Mouse (Mus musculus): Measurements from ENCODE around the gene Pick1. TPM values are rescaled to one million over a fixed set of nuclear protein-coding genes. Genes with fewer than 3 reads are reported as not detected.
A peak's percentile ranks its signal among the peaks of the same experiment; 100 is the strongest.

Pick1 gene
- polyA plus RNA-seq, 2 experiments, result 23.3 to 82.6 TPM

- Histone ChIP-seq H3K4me2 (replicated peaks; ENCODE audit: low read depth, low read length, severe bottlenecking) (no peak overlapping the region), H3K9me3 (ENCODE audit: control insufficient read depth, low read length) (no peaks in the 10 kb centered on the region), H3K4me1 (ENCODE audit: control insufficient read depth, insufficient read depth, low read length) (peaks cover 6% of the 10 kb centered on the region; the same call in 1 of the 2 replicates), H3K36me3 (ENCODE audit: control insufficient read depth, insufficient read depth, low read length) (no peaks in the 10 kb centered on the region), H3K4me3 (replicated peaks; ENCODE audit: low read length) (no peak overlapping the region), H3K9ac (ENCODE audit: low read depth, low read length, severe bottlenecking) (no peak overlapping the region), H3K27me3 (ENCODE audit: control insufficient read depth, insufficient read depth, low read length) (peaks cover 15% of the 10 kb centered on the region; the same call in 1 of the 2 replicates), H3K27ac (replicated peaks; ENCODE audit: low read depth, low read length) (no peak overlapping the region)
- ATAC-seq (ENCODE audit: low FRiP score, low read depth) (no peak), DNase-seq (ENCODE audit: low spot score) (no peak)
- WGBS, result 32% methylated on average over 1 of the region's 1 CpGs
- TF ChIP-seq POLR2A (IDR thresholded peaks at IDR 0.05; ENCODE audit: borderline replicate concordance, extremely low read depth, insufficient read depth, insufficient read length), result no peak
Observed at GRCm38 (mm10) chr15:79268521-79268920, 39.5 kb downstream of the Pick1 start.

GRCm38 (mm10) chr15:79270317-79271123 lies 41.5 kb downstream of the Pick1 start:
- H3K4me3 ChIP-seq (replicated peaks; ENCODE audit: low read length), result peak overlapping the region; percentile 28
- no peaks in the 10 kb centered on the region for H3K36me3 ChIP-seq (ENCODE audit: control insufficient read depth, insufficient read depth, low read length)
- DNase-seq (ENCODE audit: low spot score) (peak; percentile 65), ATAC-seq (ENCODE audit: low FRiP score, low read depth) (peak; percentile 75; the same call in 1 of the 2 replicates)
- 3% methylated on average over 24 of the region's 33 CpGs for WGBS
- peaks cover 14% of the 10 kb centered on the region; the same call in 1 of the 2 replicates for H3K27me3 ChIP-seq (ENCODE audit: control insufficient read depth, insufficient read depth, low read length)
- no peak overlapping the region for H3K27ac ChIP-seq (replicated peaks; ENCODE audit: low read depth, low read length)
- H3K9me3 ChIP-seq (ENCODE audit: control insufficient read depth, low read length), result no peaks in the 10 kb centered on the region
- peak overlapping the region; percentile 53 for H3K4me2 ChIP-seq (replicated peaks; ENCODE audit: low read depth, low read length, severe bottlenecking)
- H3K9ac ChIP-seq (ENCODE audit: low read depth, low read length, severe bottlenecking), result no peak overlapping the region
- no peak for TF ChIP-seq POLR2A (IDR thresholded peaks at IDR 0.05; ENCODE audit: borderline replicate concordance, extremely low read depth, insufficient read depth, insufficient read length)
- peaks cover 6% of the 10 kb centered on the region; the same call in 1 of the 2 replicates for H3K4me1 ChIP-seq (ENCODE audit: control insufficient read depth, insufficient read depth, low read length)

GRCm38 (mm10) chr15:79271124-79271746 lies 42.3 kb downstream of the Pick1 start:
- Histone ChIP-seq H3K4me3 (replicated peaks; ENCODE audit: low read length) (peak overlapping the region; percentile 28), H3K4me2 (replicated peaks; ENCODE audit: low read depth, low read length, severe bottlenecking) (peak overlapping the region; percentile 53), H3K36me3 (ENCODE audit: control insufficient read depth, insufficient read depth, low read length) (no peaks in the 10 kb centered on the region), H3K9ac (ENCODE audit: low read depth, low read length, severe bottlenecking) (no peak overlapping the region), H3K4me1 (ENCODE audit: control insufficient read depth, insufficient read depth, low read length) (peaks cover 6% of the 10 kb centered on the region; the same call in 1 of the 2 replicates), H3K9me3 (ENCODE audit: control insufficient read depth, low read length) (no peaks in the 10 kb centered on the region), H3K27me3 (ENCODE audit: control insufficient read depth, insufficient read depth, low read length) (peaks cover 14% of the 10 kb centered on the region; the same call in 1 of the 2 replicates), H3K27ac (replicated peaks; ENCODE audit: low read depth, low read length) (no peak overlapping the region)
- ATAC-seq (ENCODE audit: low FRiP score, low read depth), result no peak
- DNase-seq (ENCODE audit: low spot score), result no peak
- TF ChIP-seq POLR2A (IDR thresholded peaks at IDR 0.05; ENCODE audit: borderline replicate concordance, extremely low read depth, insufficient read depth, insufficient read length), result no peak
- WGBS, result 15% methylated on average over 17 of the region's 17 CpGs

- WGBS, result 56% methylated on average over 9 of the region's 10 CpGs
- Histone ChIP-seq H3K36me3 (ENCODE audit: control insufficient read depth, insufficient read depth, low read length) (no peaks in the 10 kb centered on the region), H3K4me2 (replicated peaks; ENCODE audit: low read depth, low read length, severe bottlenecking) (no peak overlapping the region), H3K4me1 (ENCODE audit: control insufficient read depth, insufficient read depth, low read length) (peaks cover 6% of the 10 kb centered on the region; the same call in 1 of the 2 replicates), H3K4me3 (replicated peaks; ENCODE audit: low read length) (no peak overlapping the region), H3K9me3 (ENCODE audit: control insufficient read depth, low read length) (no peaks in the 10 kb centered on the region), H3K27me3 (ENCODE audit: control insufficient read depth, insufficient read depth, low read length) (peaks cover 14% of the 10 kb centered on the region; the same call in 1 of the 2 replicates), H3K27ac (replicated peaks; ENCODE audit: low read depth, low read length) (no peak overlapping the region), H3K9ac (ENCODE audit: low read depth, low read length, severe bottlenecking) (no peak overlapping the region)
- ATAC-seq (ENCODE audit: low FRiP score, low read depth), result no peak
- TF ChIP-seq POLR2A (IDR thresholded peaks at IDR 0.05; ENCODE audit: borderline replicate concordance, extremely low read depth, insufficient read depth, insufficient read length), result no peak
- no peak for DNase-seq (ENCODE audit: low spot score)
Observed at GRCm38 (mm10) chr15:79273020-79273419, 44.0 kb downstream of the Pick1 start.

DNA sequence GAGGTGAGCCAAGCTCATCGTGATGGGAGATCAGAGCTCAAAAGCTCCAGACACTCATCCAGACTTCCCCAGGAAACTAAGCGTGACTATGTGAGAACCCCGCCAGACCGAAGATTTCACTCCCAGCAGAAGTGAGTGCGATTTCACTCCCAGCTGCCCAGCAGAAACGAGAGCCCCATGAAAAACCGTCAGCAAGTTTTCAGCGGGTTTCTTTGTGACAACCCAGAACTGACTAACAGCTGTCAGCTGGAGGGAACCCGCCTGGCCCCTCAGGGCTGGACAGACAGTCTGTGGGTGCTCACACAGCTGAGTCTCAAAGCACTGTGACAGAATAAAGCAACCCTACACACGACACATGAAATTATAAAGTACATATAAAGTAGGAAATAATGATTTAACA lies 48.8 kb downstream of the Pick1 start:
- Histone ChIP-seq H3K4me1 (ENCODE audit: control insufficient read depth, insufficient read depth, low read length) (no peaks in the 10 kb centered on the region), H3K4me3 (replicated peaks; ENCODE audit: low read length) (no peak overlapping the region), H3K27me3 (ENCODE audit: control insufficient read depth, insufficient read depth, low read length) (no peaks in the 10 kb centered on the region), H3K9ac (ENCODE audit: low read depth, low read length, severe bottlenecking) (no peak overlapping the region), H3K9me3 (ENCODE audit: control insufficient read depth, low read length) (no peaks in the 10 kb centered on the region), H3K36me3 (ENCODE audit: control insufficient read depth, insufficient read depth, low read length) (no peaks in the 10 kb centered on the region), H3K27ac (replicated peaks; ENCODE audit: low read depth, low read length) (no peak overlapping the region), H3K4me2 (replicated peaks; ENCODE audit: low read depth, low read length, severe bottlenecking) (no peak overlapping the region)
- 63% methylated on average over 10 of the region's 10 CpGs for WGBS
- no peak for DNase-seq (ENCODE audit: low spot score)
- TF ChIP-seq POLR2A (IDR thresholded peaks at IDR 0.05; ENCODE audit: borderline replicate concordance, extremely low read depth, insufficient read depth, insufficient read length), result no peak
- 0 out of 2 replicates have a peak, but pooled peaks have one; percentile 26 for ATAC-seq (ENCODE audit: low FRiP score, low read depth)
